Mouse (Mus musculus): Measurements from ENCODE around the gene Arl5b.

- TF ChIP-seq CTCF (IDR thresholded peaks at IDR 0.05; ENCODE audit: borderline replicate concordance, insufficient read depth, low read length) (no peak), POLR2A (IDR thresholded peaks at IDR 0.05; ENCODE audit: low read depth, low read length) (no peak)
Measured at GRCm38 (mm10) chr2:15065447-15065846, 16.3 kb downstream of the Arl5b start.
